Mouse (Mus musculus): Measurements from ENCODE around the gene Armc2.

Armc2 gene

GRCm38 (mm10) chr10:41907473-41907872 lies 110.8 kb downstream of the Armc2 start:
- DNase-seq (ENCODE audit: low spot score) = no peak

- DNase-seq (ENCODE audit: low spot score) = no peak
Observed at GRCm38 (mm10) chr10:41901864-41902263, 116.4 kb downstream of the Armc2 start.

DNA sequence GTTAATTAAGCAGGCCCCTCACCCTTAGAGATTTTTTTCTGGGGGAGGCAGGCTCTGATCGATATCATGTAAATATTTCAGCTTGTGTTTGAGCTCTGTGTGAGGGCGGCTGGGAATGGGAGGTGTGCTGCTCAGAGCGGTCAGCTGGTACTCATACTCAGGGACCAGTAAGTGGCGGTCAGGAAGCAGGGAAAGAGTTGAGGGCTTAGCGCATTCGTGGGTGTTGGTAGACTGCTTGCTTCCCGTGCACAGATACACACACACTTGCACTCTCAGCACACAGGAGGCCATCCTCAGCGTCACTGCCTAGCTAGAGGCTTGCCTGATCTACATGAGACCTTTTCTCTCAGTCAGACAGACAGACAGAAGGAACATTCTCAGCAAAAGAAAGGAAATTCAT lies 116.8 kb downstream of the Armc2 start:
- DNase-seq (ENCODE audit: low spot score) = no peak

DNA sequence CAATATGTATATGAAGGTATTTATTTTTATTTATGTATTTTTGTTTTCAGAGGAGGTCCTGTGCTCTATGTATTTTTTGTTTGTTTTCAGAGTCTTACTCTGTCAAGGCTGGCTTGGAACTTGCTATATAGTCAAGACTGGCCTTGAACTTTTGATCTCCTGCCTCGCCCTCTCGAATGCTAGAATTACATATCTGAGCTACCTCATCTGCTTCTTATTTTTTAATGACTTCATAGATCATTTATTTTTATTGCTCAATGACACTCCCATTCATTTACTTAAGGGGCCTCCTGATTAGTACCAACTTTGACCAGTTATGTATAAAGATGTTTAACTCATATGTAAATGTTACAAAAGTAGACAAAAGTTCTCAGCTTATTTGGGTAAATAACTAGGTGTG lies 121.4 kb downstream of the Armc2 start:
- no peak for DNase-seq (ENCODE audit: low spot score)

GRCm38 (mm10) chr10:41896425-41896824 lies 121.8 kb downstream of the Armc2 start:
- DNase-seq (ENCODE audit: low spot score) = no peak

DNA sequence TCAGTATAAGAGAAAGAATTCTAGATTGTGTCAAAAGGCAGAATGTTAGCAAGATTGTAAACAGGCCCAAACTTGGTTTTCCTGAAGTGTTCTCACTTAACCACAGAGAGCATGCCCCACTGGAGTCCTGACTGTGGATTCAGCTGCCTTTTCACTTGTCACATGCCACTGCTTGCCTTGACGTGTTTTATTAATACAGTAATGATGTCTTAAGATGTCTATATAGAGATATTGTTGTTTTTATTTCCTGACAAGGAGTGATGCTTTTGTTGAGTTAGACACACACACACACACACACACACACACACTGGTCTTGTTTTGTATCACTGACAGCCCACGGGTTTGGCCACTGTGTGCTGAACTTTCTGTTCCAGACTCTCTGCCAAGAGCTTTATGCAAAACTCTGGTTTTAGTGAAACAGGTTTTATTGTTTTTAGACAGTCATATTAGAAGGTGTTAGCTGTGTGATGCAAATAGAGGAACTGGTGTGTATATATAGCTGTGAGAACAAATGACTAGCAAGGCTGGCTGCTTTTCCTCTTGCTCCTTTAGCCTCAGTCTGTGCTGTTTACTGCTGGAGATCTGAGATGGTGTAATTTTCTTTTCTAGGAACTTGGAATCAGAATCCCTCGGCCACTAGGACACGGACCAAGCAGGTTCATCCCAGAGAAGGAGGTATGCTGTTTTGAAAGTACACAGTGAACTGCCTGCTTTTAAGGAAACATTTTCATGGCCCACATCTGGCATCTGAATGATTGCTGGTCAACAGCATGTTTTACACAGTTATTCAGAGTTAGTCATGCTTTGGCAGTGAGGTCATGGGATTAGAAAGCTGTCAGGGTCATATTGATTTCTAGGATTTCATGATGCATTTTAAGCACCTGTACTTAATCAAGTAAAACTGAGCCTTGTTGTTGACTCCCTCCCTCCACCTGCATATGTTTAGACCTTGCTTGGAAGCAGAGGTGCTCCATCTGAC lies 124.5 kb downstream of the Armc2 start:
- no peak for DNase-seq (ENCODE audit: low spot score)

GRCm38 (mm10) chr10:41891312-41891711 lies 126.9 kb downstream of the Armc2 start:
- DNase-seq (ENCODE audit: low spot score) = no peak

- no peak for DNase-seq (ENCODE audit: low spot score)
Observed at GRCm38 (mm10) chr10:41890537-41890936, 127.7 kb downstream of the Armc2 start.

GRCm38 (mm10) chr10:41889566-41889965 lies 128.7 kb downstream of the Armc2 start:
- DNase-seq (ENCODE audit: low spot score) = no peak

GRCm38 (mm10) chr10:41888365-41888941 lies 129.8 kb downstream of the Armc2 start:
- DNase-seq (ENCODE audit: low spot score) = peak; percentile 38

DNA sequence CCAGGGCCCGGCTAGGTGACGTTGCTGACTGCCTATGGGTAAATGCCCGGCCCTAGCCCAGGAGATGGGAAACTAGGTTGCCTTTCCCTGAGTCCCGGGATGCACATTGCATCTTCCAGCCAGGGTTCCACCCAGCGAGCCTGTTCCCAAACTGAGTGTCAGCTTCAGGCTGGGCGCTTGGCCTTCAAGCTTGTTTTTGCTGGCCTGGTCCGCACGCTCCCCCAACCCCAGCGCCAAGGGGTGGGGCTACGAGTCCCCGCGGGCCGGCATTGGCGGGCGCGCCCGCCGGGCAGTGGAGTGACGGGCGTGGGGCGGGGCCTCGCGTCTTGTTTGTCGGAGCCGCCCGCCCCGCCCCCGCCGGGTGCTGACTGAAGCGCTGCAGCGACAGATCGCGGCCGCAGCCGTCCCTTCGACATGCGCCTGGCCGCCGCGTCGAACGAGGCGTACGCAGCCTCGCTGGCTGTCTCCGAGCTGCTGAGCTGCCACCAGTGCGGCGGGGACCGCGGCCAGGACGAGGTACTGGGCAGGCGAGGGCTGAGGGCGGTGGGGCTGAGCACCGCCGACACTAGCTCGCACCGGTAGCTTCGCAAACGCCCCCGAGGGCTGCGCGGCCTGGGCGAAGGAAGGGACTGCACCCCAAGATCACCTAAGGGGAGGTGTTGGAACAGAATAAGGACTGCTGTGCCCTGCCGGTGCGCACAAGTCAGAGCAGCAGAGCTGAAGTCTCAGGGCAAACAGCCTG lies 131.0 kb downstream of the Armc2 start:
- peak; percentile 86 for DNase-seq (ENCODE audit: low spot score)

- no peak for DNase-seq (ENCODE audit: low spot score)
Observed at GRCm38 (mm10) chr10:41883741-41884575, 134.3 kb downstream of the Armc2 start.

DNA sequence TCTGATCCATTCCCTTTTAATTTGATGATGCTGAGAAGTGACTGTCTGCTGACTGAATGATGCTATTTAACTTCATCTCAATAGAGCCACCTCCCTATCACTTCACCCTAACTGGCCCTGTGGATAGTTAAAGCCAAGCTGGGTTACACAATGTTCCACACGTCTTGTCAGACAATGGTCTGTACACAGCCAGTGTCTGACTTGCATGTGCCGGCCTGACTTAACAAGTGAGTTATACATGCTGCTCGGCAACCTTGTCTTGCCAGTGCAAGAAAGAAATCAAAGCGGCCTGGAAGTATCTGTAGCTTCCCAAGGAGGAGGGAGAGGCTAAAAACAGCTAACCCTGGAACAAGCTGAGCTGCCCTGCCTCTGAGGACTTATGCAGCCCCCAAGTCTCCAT lies 136.8 kb downstream of the Armc2 start:
- no peak for DNase-seq (ENCODE audit: low spot score)

- DNase-seq (ENCODE audit: low spot score) = peak; percentile 77
Observed at GRCm38 (mm10) chr10:41880777-41881176, 137.5 kb downstream of the Armc2 start.

GRCm38 (mm10) chr10:41880206-41880605 lies 138.0 kb downstream of the Armc2 start:
- DNase-seq (ENCODE audit: low spot score) = no peak

- no peak for DNase-seq (ENCODE audit: low spot score)
Observed at GRCm38 (mm10) chr10:41879675-41880074, 138.6 kb downstream of the Armc2 start.

GRCm38 (mm10) chr10:41878344-41878743 lies 139.9 kb downstream of the Armc2 start:
- no peak for DNase-seq (ENCODE audit: low spot score)

- no peak for DNase-seq (ENCODE audit: low spot score)
Observed at GRCm38 (mm10) chr10:41875624-41876023, 142.6 kb downstream of the Armc2 start.

- DNase-seq (ENCODE audit: low spot score) = no peak
Observed at GRCm38 (mm10) chr10:41871564-41871963, 146.7 kb downstream of the Armc2 start.

- no peak for DNase-seq (ENCODE audit: low spot score)
Observed at GRCm38 (mm10) chr10:41870101-41870500, 148.1 kb downstream of the Armc2 start.

- no peak for DNase-seq (ENCODE audit: low spot score)
Observed at GRCm38 (mm10) chr10:41867956-41868355, 150.3 kb downstream of the Armc2 start.

DNA sequence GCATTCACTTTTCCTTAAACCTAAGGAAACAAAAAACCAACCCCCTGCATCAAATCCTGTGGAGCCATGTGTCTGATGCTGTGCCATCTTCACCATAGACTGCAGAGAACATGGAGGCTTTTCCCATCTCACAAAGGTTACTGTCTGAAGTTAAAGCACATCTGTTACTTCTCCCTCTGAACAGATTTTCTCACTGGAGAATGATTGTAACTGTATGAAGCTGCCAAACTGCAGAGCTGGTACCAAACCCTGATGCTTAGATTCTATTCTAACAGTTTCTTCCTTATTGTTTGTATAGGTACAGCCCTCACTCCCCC lies 151.4 kb downstream of the Armc2 start:
- no peak for DNase-seq (ENCODE audit: low spot score)

Data from T-cell, adult 2 months (primary cell).